Comparison of ENCODE assay signal across 7 mouse cellular contexts in genomic region chr16:30977186-30977585, GRCm38 (mm10).
DNase-seq lines count a peak whose midpoint lies in the region; ATAC-seq lines count a peak whose summit lies in the region.

No protein-coding gene starts in this region.

- H3K4me2 ChIP-seq in midbrain, embryonic 13.5 days (replicated peaks): 0 out of 2 replicates have a peak overlapping the region, but pooled peaks have one; percentile 9

- 4% methylated on average over 3 of the region's 3 CpGs for WGBS in embryonic facial prominence, embryonic 10.5 days
- 0% methylated on average over 3 of the region's 3 CpGs for WGBS in limb, embryonic 10.5 days
- 6% methylated on average over 3 of the region's 3 CpGs for WGBS in midbrain, embryonic 13.5 days

- peak; percentile 84 for ATAC-seq in granulocyte monocyte progenitor cell, adult 5-6 weeks (replicated peaks; ENCODE audit: poor library complexity, severe bottlenecking)
- peak; percentile 97 for ATAC-seq in midbrain, embryonic 13.5 days

- H3K9me3 ChIP-seq in embryonic facial prominence, embryonic 10.5 days: no peaks in the 10 kb centered on the region
- H3K9me3 ChIP-seq in limb, embryonic 10.5 days (replicated peaks): no peaks in the 10 kb centered on the region
- H3K9me3 ChIP-seq in midbrain, embryonic 13.5 days: no peaks in the 10 kb centered on the region

- H3K4me1 ChIP-seq in embryonic facial prominence, embryonic 10.5 days: peaks cover 39% of the 10 kb centered on the region
- H3K4me1 ChIP-seq in limb, embryonic 10.5 days: peaks cover 21% of the 10 kb centered on the region
- H3K4me1 ChIP-seq in midbrain, embryonic 13.5 days (replicated peaks): peaks cover 22% of the 10 kb centered on the region

- 0 out of 2 replicates have a peak overlapping the region, but pooled peaks have one; percentile 40 for H3K27ac ChIP-seq in embryonic facial prominence, embryonic 10.5 days (replicated peaks)
- H3K27ac ChIP-seq in limb, embryonic 10.5 days: no peak overlapping the region; the same call in 1 of the 2 replicates
- H3K27ac ChIP-seq in midbrain, embryonic 13.5 days: no peak overlapping the region

- no peak overlapping the region for H3K4me3 ChIP-seq in embryonic facial prominence, embryonic 10.5 days
- H3K4me3 ChIP-seq in limb, embryonic 10.5 days: no peak overlapping the region
- H3K4me3 ChIP-seq in midbrain, embryonic 13.5 days (replicated peaks): no peak overlapping the region

- H3K27me3 ChIP-seq in embryonic facial prominence, embryonic 10.5 days (replicated peaks; ENCODE audit: low read depth, poor library complexity, severe bottlenecking): no peaks in the 10 kb centered on the region
- H3K27me3 ChIP-seq in limb, embryonic 10.5 days (ENCODE audit: low read depth, poor library complexity, severe bottlenecking): no peaks in the 10 kb centered on the region
- no peaks in the 10 kb centered on the region for H3K27me3 ChIP-seq in midbrain, embryonic 13.5 days

- no peaks in the 10 kb centered on the region for H3K36me3 ChIP-seq in embryonic facial prominence, embryonic 10.5 days (replicated peaks)
- H3K36me3 ChIP-seq in limb, embryonic 10.5 days: no peaks in the 10 kb centered on the region
- H3K36me3 ChIP-seq in midbrain, embryonic 13.5 days: no peaks in the 10 kb centered on the region

- peak; percentile 90 for DNase-seq in adrenal gland, adult 8-10 months
- DNase-seq in embryonic facial prominence, embryonic 10.5 days (ENCODE audit: low spot score): peak; percentile 93
- DNase-seq in kidney, adult 11 months: peak; percentile 96
- peak; percentile 93 for DNase-seq in limb, embryonic 10.5 days (ENCODE audit: low spot score)
- DNase-seq in spleen, adult 12 weeks (ENCODE audit: low spot score): peak; percentile 62

- H3K9ac ChIP-seq in midbrain, embryonic 13.5 days (replicated peaks): no peak overlapping the region
